Mouse (Mus musculus): ENCODE data around the gene Tnrc6b. TPM values are rescaled to one million over a fixed set of nuclear protein-coding genes. Genes with fewer than 3 reads are reported as not detected.
A peak's percentile ranks its signal among the peaks of the same experiment; 100 is the strongest.

Tnrc6b gene
- total RNA-seq, 2 experiments from 2014 or later: 32.1 to 41.6 TPM

DNA sequence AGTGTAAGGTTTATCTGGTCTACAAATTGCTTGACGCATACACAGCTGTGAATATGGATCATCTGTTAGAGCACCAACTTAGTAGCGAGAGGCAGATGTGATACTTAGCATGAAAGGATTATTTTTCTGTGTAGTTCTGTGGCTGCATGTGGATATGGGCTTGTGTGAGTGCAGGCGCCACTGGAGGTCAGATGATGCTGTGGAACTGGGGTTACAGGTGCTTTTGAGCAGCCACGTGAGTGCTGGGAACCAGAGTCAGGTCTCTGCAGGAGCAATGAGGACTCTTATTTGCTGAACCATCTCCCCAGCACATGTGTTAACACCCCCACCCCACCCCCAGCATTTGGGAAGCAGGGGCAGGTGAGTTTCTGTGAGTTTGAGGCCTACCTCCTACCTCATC lies 238.3 kb downstream of the Tnrc6b start:
- no peak for ATAC-seq (ENCODE audit: poor library complexity, severe bottlenecking)

DNA sequence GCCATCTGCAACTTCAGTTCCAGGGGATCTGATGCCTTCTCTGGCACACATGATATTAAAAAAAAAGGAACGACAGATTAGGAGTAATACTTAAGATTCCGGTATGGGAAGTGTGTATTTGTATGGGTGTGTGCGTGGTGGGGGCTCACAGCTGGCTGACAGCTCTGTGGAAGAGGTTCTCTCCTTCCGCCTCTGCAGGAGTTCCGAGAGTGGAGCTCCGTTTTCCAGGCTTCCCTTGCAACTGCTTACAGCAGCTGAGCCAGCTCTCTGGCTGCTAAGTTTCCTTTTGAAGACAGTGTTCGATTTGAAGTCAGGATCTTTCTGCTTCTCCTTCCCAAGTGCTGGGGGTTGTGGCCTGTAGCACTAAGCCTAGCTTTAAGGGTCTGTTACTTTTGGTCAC lies 238.9 kb downstream of the Tnrc6b start:
- ATAC-seq (ENCODE audit: poor library complexity, severe bottlenecking): no peak

DNA sequence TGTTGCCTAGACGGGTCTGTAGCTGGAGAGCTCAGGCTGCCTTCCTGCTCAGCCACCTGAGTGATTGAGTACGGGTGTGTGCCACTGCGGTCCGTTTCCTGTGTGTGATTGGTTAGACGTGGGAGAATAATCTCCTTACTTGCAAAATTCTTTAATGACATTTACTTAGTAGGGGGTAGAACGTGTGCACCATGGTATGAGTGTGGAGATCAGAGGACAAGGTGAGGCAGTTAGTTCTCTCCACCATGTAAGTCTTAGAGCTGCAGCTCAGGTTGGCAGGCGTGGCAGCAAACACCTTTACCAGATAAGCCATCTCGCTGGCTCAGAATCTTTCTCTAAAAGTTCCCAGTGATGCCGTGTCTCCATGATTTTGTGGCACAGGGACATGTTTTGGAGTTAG lies 242.9 kb downstream of the Tnrc6b start:
- ATAC-seq (ENCODE audit: poor library complexity, severe bottlenecking): no peak

DNA sequence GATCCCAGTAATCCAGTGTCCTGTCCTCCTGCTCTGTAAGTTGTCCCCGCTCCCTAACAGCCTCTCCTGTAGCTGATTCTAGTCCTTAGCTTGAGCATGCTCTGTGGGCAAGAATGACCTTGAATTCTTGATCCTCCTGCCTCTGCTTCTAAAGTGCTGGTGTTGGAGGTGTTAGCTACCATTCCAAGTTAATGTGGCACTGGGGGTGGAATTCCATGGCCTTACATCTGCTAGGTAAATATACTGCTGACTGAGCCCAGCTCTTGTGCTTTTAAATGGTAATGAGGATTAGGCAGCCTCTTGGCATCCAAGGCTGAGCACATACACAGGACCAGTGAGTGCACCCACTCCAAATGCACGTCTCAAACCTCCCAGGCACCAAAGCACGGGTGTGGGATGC lies 243.7 kb downstream of the Tnrc6b start:
- no peak for ATAC-seq (ENCODE audit: poor library complexity, severe bottlenecking)

DNA sequence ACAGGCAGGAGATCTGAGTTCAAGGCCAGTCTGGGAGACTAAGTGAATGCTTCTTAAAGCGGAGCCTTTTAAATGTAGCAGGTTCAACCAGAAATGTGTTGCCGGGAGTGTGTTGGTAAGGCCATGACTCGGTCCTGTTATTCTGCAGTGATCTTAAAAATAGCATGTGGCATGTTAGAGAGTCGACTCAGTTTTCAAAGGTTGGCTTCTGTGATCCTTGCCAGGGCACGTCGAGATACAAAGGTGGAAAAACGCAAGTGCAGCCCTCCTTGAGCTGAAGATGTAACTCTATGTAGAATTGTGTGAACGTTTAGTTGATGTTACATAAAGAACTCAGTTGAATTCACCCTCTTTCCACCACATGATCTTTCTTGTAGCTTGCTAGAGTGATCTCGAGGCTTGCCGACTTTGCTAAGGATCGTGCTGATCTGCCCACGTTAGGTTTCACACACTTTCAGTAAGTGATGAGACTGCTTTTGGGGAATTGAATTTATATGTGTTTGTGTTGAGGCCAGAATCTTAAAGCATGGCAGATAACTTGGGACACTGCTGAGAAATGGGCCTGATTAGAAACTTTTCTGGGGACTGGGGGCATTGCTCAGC lies 244.8 kb downstream of the Tnrc6b start:
- no peak for ATAC-seq (ENCODE audit: poor library complexity, severe bottlenecking)

DNA sequence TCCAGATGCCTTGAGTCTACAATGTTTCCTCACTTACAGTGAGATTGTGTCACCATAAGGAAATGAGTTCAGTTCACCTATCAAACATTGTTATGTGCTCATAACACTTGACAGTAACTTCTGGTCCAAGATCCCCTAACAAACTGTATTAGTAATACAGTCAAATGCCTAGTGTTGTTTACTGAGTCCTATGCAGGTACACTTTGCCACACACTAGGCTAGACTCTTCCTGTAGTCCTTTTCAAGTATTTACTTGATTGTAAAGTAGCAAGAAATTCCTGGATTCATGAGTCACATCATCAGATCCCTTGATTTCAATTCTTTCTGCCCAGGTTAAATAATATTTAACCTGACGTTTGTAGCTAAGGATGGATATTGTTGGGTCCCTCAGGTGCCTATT lies 258.3 kb downstream of the Tnrc6b start:
- ATAC-seq (ENCODE audit: poor library complexity, severe bottlenecking): no peak

DNA sequence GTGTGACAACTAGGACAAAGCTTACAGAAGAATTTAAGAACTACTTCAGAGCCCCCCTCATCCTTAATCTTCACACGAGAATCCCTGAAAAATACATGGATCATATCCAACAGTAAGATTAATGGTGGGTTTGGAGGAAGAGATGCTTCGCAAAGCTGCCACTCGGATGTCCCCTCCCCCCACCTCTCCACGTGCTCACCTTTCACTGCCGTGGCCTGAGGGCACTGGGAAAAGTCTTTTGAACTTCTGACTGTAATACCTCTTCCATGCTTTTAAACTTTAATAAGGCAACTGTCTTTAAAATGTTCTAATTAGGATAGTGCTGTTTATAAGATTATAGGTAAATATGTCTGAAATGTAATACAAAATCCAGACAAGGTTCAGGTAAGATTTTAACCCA lies 263.2 kb downstream of the Tnrc6b start:
- no peak for ATAC-seq (ENCODE audit: poor library complexity, severe bottlenecking)

DNA sequence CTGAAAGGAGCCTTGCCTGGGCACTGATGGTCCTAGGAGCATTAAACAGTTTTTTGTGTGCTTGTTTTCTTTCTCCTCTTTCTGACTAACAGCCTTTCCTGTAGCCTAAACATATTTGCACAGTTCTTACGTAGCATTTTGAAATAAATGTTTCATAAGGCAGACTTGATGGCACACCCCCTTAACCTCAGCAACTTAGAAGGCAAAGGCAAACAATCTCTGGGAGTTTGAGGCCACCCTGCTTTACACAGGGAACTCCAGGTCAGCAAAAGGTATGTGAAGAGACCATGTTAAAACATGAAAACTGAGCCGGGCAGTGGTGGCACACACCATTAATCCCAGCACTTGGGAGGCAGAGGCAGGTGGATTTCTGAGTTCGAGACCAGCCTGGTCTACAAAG lies 264.6 kb downstream of the Tnrc6b start:
- ATAC-seq (ENCODE audit: poor library complexity, severe bottlenecking): no peak

DNA sequence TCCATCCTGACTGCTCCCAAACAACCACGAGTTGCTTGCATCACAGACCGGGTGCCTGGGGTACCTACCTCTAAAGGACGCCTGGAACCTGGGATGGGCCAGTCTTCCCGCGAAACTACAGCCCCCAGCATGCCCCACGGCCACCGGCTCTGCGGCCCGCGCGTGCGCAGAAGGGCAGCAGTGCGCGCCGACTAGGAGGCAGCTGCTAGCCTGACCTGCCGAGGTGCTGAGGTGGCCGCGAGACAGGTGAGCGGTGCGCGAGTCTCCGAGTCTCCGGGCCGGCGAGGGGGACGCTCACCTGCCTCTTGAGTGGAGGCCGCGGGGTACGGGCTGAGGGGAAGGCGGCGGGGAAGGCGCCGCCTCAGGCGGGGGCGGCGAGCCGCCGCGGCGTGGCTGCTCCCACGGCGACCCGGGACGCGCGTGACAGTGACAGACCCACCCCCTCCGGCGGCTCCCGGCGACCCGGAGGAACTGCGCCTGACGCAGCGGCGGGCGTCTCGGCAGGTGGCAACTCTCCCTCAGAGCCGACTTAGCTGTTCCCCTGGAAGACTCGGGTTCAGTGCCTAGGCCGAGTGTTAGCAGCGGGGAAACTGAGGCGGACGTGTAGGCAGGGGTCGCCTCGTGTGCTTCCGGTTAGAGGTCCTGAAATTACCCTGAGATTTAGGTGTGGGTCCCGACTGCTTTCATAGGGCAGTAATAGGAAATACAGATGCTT lies 266.7 kb downstream of the Tnrc6b start, which contains the start of gene Sgsm3:
TSS of gene Sgsm3 (plus strand) at position 146 of the 715 bp plus-strand sequence.
- peak; percentile 93 for ATAC-seq (ENCODE audit: poor library complexity, severe bottlenecking)

DNA sequence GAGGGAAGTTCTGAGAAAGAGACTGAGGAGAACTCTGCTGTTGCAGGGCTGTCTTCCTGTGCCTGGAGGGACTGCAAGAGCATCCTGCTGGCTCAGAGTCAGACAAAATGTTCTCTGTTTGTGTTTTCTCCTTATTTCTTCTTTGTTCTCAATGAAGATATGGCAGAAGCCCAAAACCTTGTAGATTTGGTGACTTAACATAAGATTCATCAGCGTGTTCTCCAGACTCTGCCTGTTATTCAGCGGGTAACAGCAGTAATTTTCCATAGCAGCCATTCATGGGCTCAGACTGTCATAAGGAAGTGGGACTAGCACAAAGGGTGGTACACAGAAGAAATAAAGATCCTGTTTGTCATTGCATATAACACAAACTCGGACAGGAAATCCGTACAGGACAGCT lies 268.5 kb downstream of the Tnrc6b start:
- no peak for ATAC-seq (ENCODE audit: poor library complexity, severe bottlenecking)

DNA sequence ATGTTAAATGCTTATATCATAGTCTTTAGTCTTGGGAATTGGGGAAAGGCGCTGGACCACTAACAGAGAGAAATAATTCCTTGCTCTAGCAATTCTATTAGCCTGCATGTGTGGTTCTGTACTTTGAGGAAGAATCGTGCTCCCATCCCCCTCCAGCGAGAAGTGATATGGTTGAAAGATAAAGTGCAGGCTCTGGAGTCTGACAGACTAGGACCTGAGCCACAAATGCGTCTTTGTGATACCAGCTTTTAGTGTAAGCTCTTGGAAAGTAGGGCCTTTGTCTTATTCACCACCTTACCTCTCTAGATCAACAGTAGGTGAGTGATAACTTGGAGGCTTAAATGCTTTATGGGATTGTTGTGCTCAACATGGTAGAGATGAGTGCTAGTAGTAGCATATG lies 270.1 kb downstream of the Tnrc6b start:
- ATAC-seq (ENCODE audit: poor library complexity, severe bottlenecking): no peak

DNA sequence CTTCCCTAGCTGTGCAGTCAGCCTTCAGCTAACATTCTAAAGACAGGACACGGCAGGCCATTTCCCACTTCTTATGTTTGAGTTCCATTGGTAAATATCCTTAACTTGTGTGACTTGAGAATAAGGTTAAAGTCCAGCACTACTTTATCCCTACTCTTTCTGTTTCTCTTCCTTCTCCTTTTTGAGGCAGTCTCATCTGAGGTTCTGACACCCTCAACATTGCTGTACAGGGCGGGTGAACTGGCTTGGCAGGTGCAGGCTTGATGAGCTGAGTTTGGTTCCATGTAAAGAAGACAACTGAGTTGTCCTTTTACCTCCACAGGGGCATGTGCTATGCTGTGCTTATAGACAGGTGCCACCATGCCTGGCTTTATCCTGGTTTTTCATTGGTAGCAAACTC lies 272.2 kb downstream of the Tnrc6b start:
- ATAC-seq (ENCODE audit: poor library complexity, severe bottlenecking): no peak

DNA sequence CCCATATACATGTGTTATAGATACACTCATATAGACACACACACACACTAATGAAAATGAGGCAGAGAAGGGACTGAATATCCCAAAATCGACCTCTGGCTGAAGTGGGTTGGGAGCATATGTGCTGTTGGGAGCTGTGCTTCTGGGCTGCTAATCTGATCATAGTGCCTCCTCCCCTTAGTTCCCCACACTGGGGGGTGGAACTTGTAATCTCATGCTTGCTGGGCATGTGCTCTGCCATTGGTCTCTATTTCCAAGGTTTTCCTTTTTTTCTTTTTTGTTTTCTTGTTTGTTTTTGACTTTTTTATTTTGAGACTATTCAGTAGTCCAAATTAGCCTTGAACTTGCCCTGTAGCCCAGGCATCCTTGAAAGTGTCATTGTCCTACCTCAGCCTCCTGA lies 277.2 kb downstream of the Tnrc6b start:
- ATAC-seq (ENCODE audit: poor library complexity, severe bottlenecking): no peak

DNA sequence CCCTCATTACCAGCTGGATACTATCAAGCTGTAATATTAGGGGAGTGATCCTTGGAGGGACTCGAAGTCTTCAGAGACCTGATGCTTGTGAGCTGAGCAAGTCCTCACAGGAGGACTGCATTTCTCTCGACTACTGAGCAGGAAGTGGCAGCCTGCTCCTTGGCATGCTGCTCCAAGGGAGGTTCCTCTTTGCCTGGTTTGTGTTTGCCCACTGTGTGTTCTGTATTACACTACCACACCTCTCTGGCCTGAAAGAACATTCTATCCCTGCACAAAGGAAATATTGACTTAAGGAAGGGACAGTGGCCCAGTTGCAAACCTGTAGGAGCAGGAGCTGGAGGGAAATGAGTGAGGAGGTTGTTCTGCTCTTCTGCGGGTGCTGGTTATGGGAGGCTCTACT lies 278.6 kb downstream of the Tnrc6b start:
- no peak; the same call in 1 of the 2 replicates for ATAC-seq (ENCODE audit: poor library complexity, severe bottlenecking)

Other genes with a start within 250 kb of the Tnrc6b start
- gene Enthd1, start 146.2 kb upstream of the Tnrc6b start, total RNA-seq (2015): 0.11 TPM in 1 of 2 replicates, not detected in the other
- gene Enthd1, start 146.2 kb upstream of the Tnrc6b start, total RNA-seq (2017): 0.18 TPM in 1 of 2 replicates, not detected in the other
- gene Grap2, start 138.7 kb upstream of the Tnrc6b start, total RNA-seq (2015): 3.6 and 4.3 TPM in 2 replicates
- gene Grap2, start 138.7 kb upstream of the Tnrc6b start, total RNA-seq (2017): 7.3 and 7.4 TPM in 2 replicates
- gene Fam83f, start 39.5 kb upstream of the Tnrc6b start, total RNA-seq (2015): 1.0 and 1.5 TPM in 2 replicates
- 1.7 and 2.6 TPM in 2 replicates for gene Fam83f, start 39.5 kb upstream of the Tnrc6b start, total RNA-seq (2017)
- gene Adsl, start 237.2 kb downstream of the Tnrc6b start, total RNA-seq (2015): 17.0 and 28.2 TPM in 2 replicates
- 44.6 and 50.8 TPM in 2 replicates for gene Adsl, start 237.2 kb downstream of the Tnrc6b start, total RNA-seq (2017)

All from megakaryocyte, adult 5-6 weeks (primary cell).